Mouse (Mus musculus) G1E-ER4 (cell line): ENCODE results near the gene Lmna. TPM values are rescaled to one million over a fixed set of nuclear protein-coding genes. Genes with fewer than 3 reads are reported as not detected.

ENCODE experiments used
- GATA1 ChIP-seq: IDR thresholded peaks from one replicate; pipeline ENCODE4 v1.8.0; 2012; ENCODE audit warnings: low read length, inconsistent platforms
- polyA plus RNA-seq: library from polyadenylated mRNA; stranded (reverse); fragments of >175 nt; gene quantifications from 2 replicates; pipeline ENCODE4 v1.2.3, GENCODE M21; 2012

Gene Lmna
- polyA plus RNA-seq, 1 experiment = 421 TPM

- peak; percentile 46 for TF ChIP-seq GATA1
Measured at GRCm38 (mm10) chr3:88543651-88544410, 34.1 kb upstream of the Lmna start.

GRCm38 (mm10) chr3:88543174-88543573, 33.4 kb upstream of the Lmna start:
- TF ChIP-seq GATA1 = no peak

- TF ChIP-seq GATA1 = no peak
Measured at GRCm38 (mm10) chr3:88542486-88542885, 32.7 kb upstream of the Lmna start.

GRCm38 (mm10) chr3:88541622-88542401, 32.1 kb upstream of the Lmna start:
- TF ChIP-seq GATA1 = no peak

- TF ChIP-seq GATA1 = no peak
Measured at GRCm38 (mm10) chr3:88540085-88540484, 30.3 kb upstream of the Lmna start.

GRCm38 (mm10) chr3:88539397-88539796, 29.6 kb upstream of the Lmna start:
- no peak for TF ChIP-seq GATA1

- TF ChIP-seq GATA1 = no peak
Measured at GRCm38 (mm10) chr3:88538271-88539145, 28.8 kb upstream of the Lmna start.

- TF ChIP-seq GATA1 = no peak
Measured at GRCm38 (mm10) chr3:88537146-88537545, 27.4 kb upstream of the Lmna start.

- no peak for TF ChIP-seq GATA1
Measured at GRCm38 (mm10) chr3:88536103-88536930, 26.6 kb upstream of the Lmna start.

- TF ChIP-seq GATA1 = no peak
Measured at GRCm38 (mm10) chr3:88535527-88535926, 25.8 kb upstream of the Lmna start.

- TF ChIP-seq GATA1 = no peak
Measured at GRCm38 (mm10) chr3:88535005-88535404, 25.2 kb upstream of the Lmna start.

GRCm38 (mm10) chr3:88533706-88534105, 23.9 kb upstream of the Lmna start:
- TF ChIP-seq GATA1 = no peak

GRCm38 (mm10) chr3:88532689-88533511, 23.1 kb upstream of the Lmna start:
- TF ChIP-seq GATA1 = no peak

- TF ChIP-seq GATA1 = no peak
Measured at GRCm38 (mm10) chr3:88532299-88532674, 22.5 kb upstream of the Lmna start, which contains the start of gene Mex3a. Gene Mex3a (plus strand): TSS chr3:88532395.
